Mouse (Mus musculus) left cerebral cortex, adult 2 months (tissue): ENCODE data around the gene Dapk2. TPM values are rescaled to one million over a fixed set of nuclear protein-coding genes. Genes with fewer than 3 reads are reported as not detected.
A peak's percentile ranks its signal among the peaks of the same experiment; 100 is the strongest.

Source experiments
- DNase-seq, 2 experiments: peaks; one replicate each; pipeline ENCODE4 v3.0.0; 2021 to 2022; ENCODE audit warnings: low spot score in 2 of 2, mixed read lengths in 1 of 2; ENCODE audit errors: extremely low spot score in 1 of 2
- H3K27ac ChIP-seq: fragments of 200-600 bp; 2 replicates; pipeline ENCODE4 v1.8.1; 2022
- H3K4me3 ChIP-seq: fragments of 200-600 bp; 2 replicates; pipeline ENCODE4 v1.8.1; 2022
- CTCF ChIP-seq: fragments of 200-600 bp; IDR thresholded peaks from 2 replicates; pipeline ENCODE4 v1.8.1; 2022; ENCODE audit warnings: antibody characterized with exemption, mild to moderate bottlenecking, moderate library complexity
- intact Hi-C: fragments of 180-260 bp; cut with DNase I; formaldehyde crosslinking; loops from one replicate; pipeline ENCODE4 v1.15.1; 2025
- total RNA-seq, 2 experiments: library from RNA; stranded (reverse); gene quantifications; 2 replicates each; pipeline ENCODE4 v1.2.3; 2021

Gene Dapk2
- total RNA-seq, 2 experiments from 2014 or later = 2.6 to 2.8 TPM

- Histone ChIP-seq H3K4me3 (peak overlapping the region; percentile 78), H3K27ac (peak overlapping the region; percentile 89)
- no peak for TF ChIP-seq CTCF
- intact Hi-C loops = loop anchor here (1.0 to 2.0 kb wide), 2 partner anchors 65 to 216 kb away; partner anchors contain the start of genes Csnk1g1, Ppib and Trip4
- DNase-seq = peak; percentile 91 to 93
Observed at GRCm38 (mm10) chr9:66124681-66125542, 33.1 kb upstream of the Dapk2 start.

GRCm38 (mm10) chr9:66125543-66126455 lies 32.2 kb upstream of the Dapk2 start:
- no peak for TF ChIP-seq CTCF
- DNase-seq = no peak
- intact Hi-C loops = loop anchor here (2.0 kb wide), 1 partner anchor 217 kb away; the partner anchor contains the start of genes Csnk1g1 and Trip4
- Histone ChIP-seq H3K27ac (peak overlapping the region; percentile 84), H3K4me3 (peak overlapping the region; percentile 68)

- H3K27ac ChIP-seq = peak within 1 kb of the TSS; percentile 84
- H3K4me3 ChIP-seq = peak within 1 kb of the TSS; percentile 68
- intact Hi-C loops = no loop called here
- no peak; the same call in 1 of the 2 replicates for TF ChIP-seq CTCF
- peak; percentile 93 to 94 for DNase-seq
Observed at GRCm38 (mm10) chr9:66126456-66127192, 31.4 kb upstream of the Dapk2 start, which contains the start of the genes Snx1 and Ciao2a. Gene Snx1, minus strand, starts transcription at chr9:66126587. Gene Ciao2a, plus strand, starts transcription at chr9:66126611.

GRCm38 (mm10) chr9:66127193-66127546 lies 30.9 kb upstream of the Dapk2 start:
- H3K27ac ChIP-seq = no peak overlapping the region
- no peak for DNase-seq

GRCm38 (mm10) chr9:66127884-66128283 lies 30.1 kb upstream of the Dapk2 start:
- Histone ChIP-seq H3K4me3 (no peak overlapping the region), H3K27ac (no peak overlapping the region)
- DNase-seq = no peak
- no peak for TF ChIP-seq CTCF
- intact Hi-C loops = no loop called here

More at GRCm38 (mm10) chr9:66127193-66127546, 30.9 kb upstream of the Dapk2 start:
- intact Hi-C loops = no loop called here
- H3K4me3 ChIP-seq = peak overlapping the region; percentile 68
- TF ChIP-seq CTCF = no peak

- TF ChIP-seq CTCF = no peak
- no peak overlapping the region for H3K4me3 ChIP-seq
- intact Hi-C loops = no loop called here
- no peak for DNase-seq
- no peak overlapping the region for H3K27ac ChIP-seq
Observed at GRCm38 (mm10) chr9:66131466-66131865, 26.6 kb upstream of the Dapk2 start.

GRCm38 (mm10) chr9:66135967-66136366 lies 22.1 kb upstream of the Dapk2 start:
- no peak overlapping the region for H3K4me3 ChIP-seq
- peak; percentile 60 for TF ChIP-seq CTCF
- no peak for DNase-seq
- no peak overlapping the region for H3K27ac ChIP-seq
- intact Hi-C loops = no loop called here

- no peak for TF ChIP-seq CTCF
- intact Hi-C loops = no loop called here
- no peak overlapping the region for H3K27ac ChIP-seq
- DNase-seq = no peak
- H3K4me3 ChIP-seq = no peak overlapping the region
Observed at GRCm38 (mm10) chr9:66138193-66138592, 19.8 kb upstream of the Dapk2 start.

GRCm38 (mm10) chr9:66142265-66142664 lies 15.8 kb upstream of the Dapk2 start:
- TF ChIP-seq CTCF = no peak
- intact Hi-C loops = loop anchor here (10.0 kb wide), 3 partner anchors 213 to 293 kb away; partner anchors contain the start of gene Herc1
- no peak overlapping the region for H3K4me3 ChIP-seq
- no peak overlapping the region for H3K27ac ChIP-seq
- no peak for DNase-seq

- intact Hi-C loops = loop anchor here (10.0 kb wide), 3 partner anchors 211 to 291 kb away; partner anchors contain the start of gene Herc1
- TF ChIP-seq CTCF = peak; percentile 83
- peak; percentile 72 to 76 for DNase-seq
- Histone ChIP-seq H3K4me3 (no peak overlapping the region), H3K27ac (no peak overlapping the region)
Observed at GRCm38 (mm10) chr9:66144248-66144647, 13.8 kb upstream of the Dapk2 start.

- Histone ChIP-seq H3K27ac (no peak overlapping the region), H3K4me3 (no peak overlapping the region)
- no peak for DNase-seq
- no peak for TF ChIP-seq CTCF
- intact Hi-C loops = loop anchor here (10.0 kb wide), 3 partner anchors 209 to 289 kb away; partner anchors contain the start of gene Herc1
Observed at GRCm38 (mm10) chr9:66146141-66146540, 11.9 kb upstream of the Dapk2 start.
